Mouse (Mus musculus): ENCODE data around the gene Slc9a2.
"Not testable (repeated sequence)": the region's sequence is repeated elsewhere in the genome, so short reads cannot be mapped to it uniquely, and the experiment has no call there.

The Slc9a2 gene

GRCm38 (mm10) chr1:40714950-40715349 is 34.6 kb downstream of the Slc9a2 start:
- DNase-seq (ENCODE audit: low spot score) = no peak

GRCm38 (mm10) chr1:40726051-40726450 is 45.7 kb downstream of the Slc9a2 start:
- no peak for DNase-seq (ENCODE audit: low spot score)

- no peak for DNase-seq (ENCODE audit: low spot score)
Measured at GRCm38 (mm10) chr1:40727404-40727803, 47.0 kb downstream of the Slc9a2 start.

- no peak for DNase-seq (ENCODE audit: low spot score)
Measured at GRCm38 (mm10) chr1:40728636-40729035, 48.3 kb downstream of the Slc9a2 start.

GRCm38 (mm10) chr1:40737671-40738070 is 57.3 kb downstream of the Slc9a2 start:
- DNase-seq (ENCODE audit: low spot score) = no peak

GRCm38 (mm10) chr1:40738246-40738645 is 57.9 kb downstream of the Slc9a2 start:
- not testable (repeated sequence) for DNase-seq (ENCODE audit: low spot score)

- no peak for DNase-seq (ENCODE audit: low spot score)
Measured at GRCm38 (mm10) chr1:40740739-40741138, 60.4 kb downstream of the Slc9a2 start.

- no peak for DNase-seq (ENCODE audit: low spot score)
Measured at GRCm38 (mm10) chr1:40746089-40746488, 65.7 kb downstream of the Slc9a2 start.

GRCm38 (mm10) chr1:40759751-40760445 is 79.5 kb downstream of the Slc9a2 start:
- no peak for DNase-seq (ENCODE audit: low spot score)

GRCm38 (mm10) chr1:40764042-40764441 is 83.7 kb downstream of the Slc9a2 start:
- no peak for DNase-seq (ENCODE audit: low spot score)

- DNase-seq (ENCODE audit: low spot score) = no peak
Measured at GRCm38 (mm10) chr1:40764701-40765275, 84.4 kb downstream of the Slc9a2 start.

GRCm38 (mm10) chr1:40765521-40765920 is 85.1 kb downstream of the Slc9a2 start:
- no peak for DNase-seq (ENCODE audit: low spot score)

- no peak for DNase-seq (ENCODE audit: low spot score)
Measured at GRCm38 (mm10) chr1:40767588-40767987, 87.2 kb downstream of the Slc9a2 start.

- peak; percentile 12 for DNase-seq (ENCODE audit: low spot score)
Measured at GRCm38 (mm10) chr1:40768606-40769005, 88.2 kb downstream of the Slc9a2 start.

- no peak for DNase-seq (ENCODE audit: low spot score)
Measured at GRCm38 (mm10) chr1:40769331-40769894, 89.0 kb downstream of the Slc9a2 start.

- DNase-seq (ENCODE audit: low spot score) = no peak
Measured at GRCm38 (mm10) chr1:40771196-40771970, 91.0 kb downstream of the Slc9a2 start.

- no peak for DNase-seq (ENCODE audit: low spot score)
Measured at GRCm38 (mm10) chr1:40773234-40773633, 92.9 kb downstream of the Slc9a2 start.

- no peak for DNase-seq (ENCODE audit: low spot score)
Measured at GRCm38 (mm10) chr1:40774040-40774439, 93.7 kb downstream of the Slc9a2 start.

GRCm38 (mm10) chr1:40776102-40776501 is 95.7 kb downstream of the Slc9a2 start:
- no peak for DNase-seq (ENCODE audit: low spot score)

- DNase-seq (ENCODE audit: low spot score) = no peak
Measured at GRCm38 (mm10) chr1:40776763-40777162, 96.4 kb downstream of the Slc9a2 start.

GRCm38 (mm10) chr1:40783450-40783849 is 103.1 kb downstream of the Slc9a2 start:
- no peak for DNase-seq (ENCODE audit: low spot score)

GRCm38 (mm10) chr1:40784306-40784705 is 103.9 kb downstream of the Slc9a2 start:
- no peak for DNase-seq (ENCODE audit: low spot score)
